Mouse (Mus musculus) testis, adult 10 weeks (tissue): ENCODE results near the gene Adrm1. TPM values are rescaled to one million over a fixed set of nuclear protein-coding genes. Genes with fewer than 3 reads are reported as not detected.

Experiments used
- polyA plus RNA-seq: library from polyadenylated mRNA; stranded (reverse); fragments of 350-450 nt; fragmentation: Illumina TruSeq; extraction: RNeasy Lipid Tissue Mini Kit (QIAGEN cat#74804); gene quantifications from one replicate; pipeline ENCODE4 v1.2.3, GENCODE M21; 2014; ENCODE audit warnings: low read depth, low replicate concordance

The Adrm1 gene
- 20.2 TPM for polyA plus RNA-seq

DNA sequence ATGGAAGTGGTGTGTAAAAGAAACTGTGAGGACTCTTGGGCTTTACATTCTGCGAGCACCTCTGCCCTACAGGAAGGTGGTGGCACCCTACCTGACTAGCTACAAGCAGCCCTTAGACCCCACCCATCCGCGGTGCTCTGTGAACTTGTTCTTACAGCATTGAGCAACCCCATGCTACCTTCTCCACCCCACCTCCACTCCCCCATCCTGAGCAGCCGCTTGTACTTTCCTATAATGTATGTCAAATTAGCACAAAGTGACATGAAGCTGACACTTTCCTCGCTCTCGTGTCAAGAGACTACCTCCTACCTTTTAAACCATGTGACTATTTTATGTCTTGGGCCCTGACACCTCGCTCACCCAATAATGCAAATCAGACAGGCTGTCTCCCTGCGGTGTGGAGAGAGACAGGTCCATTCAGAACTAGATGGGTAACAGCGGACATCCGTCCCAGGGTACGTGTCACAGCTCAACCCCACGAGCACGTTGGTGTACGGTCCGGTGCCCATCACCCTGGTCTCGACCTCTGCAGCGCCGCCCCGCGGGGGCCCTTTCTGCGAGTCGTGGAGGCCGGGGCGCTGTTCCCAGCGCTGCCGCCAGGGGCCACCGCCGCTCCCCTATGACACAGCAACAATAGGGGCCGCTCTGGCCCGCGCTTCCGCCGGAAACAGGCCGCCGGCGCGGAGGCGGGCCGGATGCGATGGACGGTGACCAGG is at the start of gene Adrm1:
TSS of gene Adrm1 (plus strand) at position 680 of the 716 bp plus-strand sequence.

Other genes starting within 250 kb of the Adrm1 start
- 5.4 TPM for gene Taf4, start 194.8 kb upstream of the Adrm1 start, polyA plus RNA-seq
- gene Lsm14b, start 146.5 kb upstream of the Adrm1 start, polyA plus RNA-seq = 42.6 TPM
- gene Psma7, start 129.1 kb upstream of the Adrm1 start, polyA plus RNA-seq = 21.7 TPM
- 3.4 TPM for gene Ss18l1, start 129.0 kb upstream of the Adrm1 start, polyA plus RNA-seq
- gene Mtg2, start 100.9 kb upstream of the Adrm1 start, polyA plus RNA-seq = 1.1 TPM
- not detected for gene Hrh3, start 67.0 kb upstream of the Adrm1 start, polyA plus RNA-seq
- 29.3 TPM for gene Osbpl2, start 52.2 kb upstream of the Adrm1 start, polyA plus RNA-seq
- gene Lama5, start 54.4 kb downstream of the Adrm1 start, polyA plus RNA-seq = 0.35 TPM
- 56.7 TPM for gene Rps21, start 85.9 kb downstream of the Adrm1 start, polyA plus RNA-seq
- 10.9 TPM for gene Cables2, start 102.0 kb downstream of the Adrm1 start, polyA plus RNA-seq
- gene Rbbp8nl, start 118.4 kb downstream of the Adrm1 start, polyA plus RNA-seq = not detected
- gene Gata5, start 163.2 kb downstream of the Adrm1 start, polyA plus RNA-seq = 0.06 TPM